8 mouse cellular contexts compared by ENCODE assay signal in genomic region chr11:48818346-48818745, GRCm38 (mm10). TPM values are rescaled to one million over a fixed set of nuclear protein-coding genes. Genes with fewer than 3 reads are reported as not detected.
DNase-seq lines count a peak whose midpoint lies in the region; ATAC-seq lines count a peak whose summit lies in the region.

No protein-coding gene starts in this region.

- H3K4me1 ChIP-seq in hindbrain, embryonic 15.5 days (replicated peaks): peaks cover 36% of the 10 kb centered on the region

- DNase-seq in R1 (ENCODE audit: low read depth, low spot score): peak; percentile 89
- peak; percentile 84 to 90 for DNase-seq in cerebellum, postnatal 25 days
- DNase-seq in frontal cortex, postnatal 36 days (ENCODE audit: low spot score in 2 of 2): peak; percentile 85 to 96
- DNase-seq in layer of hippocampus, postnatal 36 days: peak; percentile 72 to 82
- DNase-seq in lung, postnatal 25 days (ENCODE audit: low spot score): peak; percentile 91
- DNase-seq in retina, postnatal 1 day: peak; percentile 95
- DNase-seq in thymus, postnatal 4 days: peak; percentile 86

- no peaks in the 10 kb centered on the region; the same call in 1 of the 2 replicates for H3K36me3 ChIP-seq in hindbrain, embryonic 15.5 days

- peak overlapping the region; percentile 93 for H3K4me2 ChIP-seq in hindbrain, embryonic 15.5 days

- WGBS in hindbrain, embryonic 15.5 days: under 1% methylated on average over 16 of the region's 16 CpGs

- peak overlapping the region; percentile 78; the same call in 1 of the 2 replicates for H3K9ac ChIP-seq in hindbrain, embryonic 15.5 days

- H3K27ac ChIP-seq in hindbrain, embryonic 15.5 days (replicated peaks): peak overlapping the region; percentile 98

- no peak for ATAC-seq in hindbrain, embryonic 15.5 days (ENCODE audit: low FRiP score, low read depth)

- H3K4me3 ChIP-seq in hindbrain, embryonic 15.5 days: peak overlapping the region; percentile 70

- peaks cover 6% of the 10 kb centered on the region for H3K27me3 ChIP-seq in hindbrain, embryonic 15.5 days

- no peaks in the 10 kb centered on the region for H3K9me3 ChIP-seq in hindbrain, embryonic 15.5 days

RNA-seq across cellular contexts. Expression of gene Trim41, which starts 1.2 kb away (rescaled TPM):
- polyA plus RNA-seq in hindbrain, embryonic 15.5 days (2015; fragmentation: Nextera tagmentation; extraction: Ambion mirVana): 6.8 and 7.4 TPM in 2 replicates
- 10 to 100 TPM; 58.3 to 59.6 TPM for total RNA-seq in layer of hippocampus, postnatal 36 days (2021)

RNA-seq across cellular contexts. Expression of gene Trim7, which starts 7.6 kb away (rescaled TPM):
- polyA plus RNA-seq in hindbrain, embryonic 15.5 days (2015; fragmentation: Nextera tagmentation; extraction: Ambion mirVana): 3.1 and 3.7 TPM in 2 replicates
- 1 to 10 TPM; 1.6 to 2.5 TPM for total RNA-seq in layer of hippocampus, postnatal 36 days (2021)

RNA-seq across cellular contexts. Expression of gene Gm12184, which starts 8.1 kb away (rescaled TPM):
- polyA plus RNA-seq in hindbrain, embryonic 15.5 days (2015; fragmentation: Nextera tagmentation; extraction: Ambion mirVana): 3.8 and 4.7 TPM in 2 replicates
- 1 to 10 TPM in 1 of 2 experiments, under 1 TPM in 1; 0.40 to 1.3 TPM for total RNA-seq in layer of hippocampus, postnatal 36 days (2021)

RNA-seq across cellular contexts. Expression of gene Rack1, which starts 18.2 kb away (rescaled TPM):
- 361 and 362 TPM in 2 replicates for polyA plus RNA-seq in hindbrain, embryonic 15.5 days (2015; fragmentation: Nextera tagmentation; extraction: Ambion mirVana)
- total RNA-seq in layer of hippocampus, postnatal 36 days (2021): 100 to 1,000 TPM; 241 to 254 TPM

RNA-seq across cellular contexts. Expression of gene Irgm1, which starts 53.1 kb away (rescaled TPM):
- 3.5 and 5.2 TPM in 2 replicates for polyA plus RNA-seq in hindbrain, embryonic 15.5 days (2015; fragmentation: Nextera tagmentation; extraction: Ambion mirVana)
- 1 to 10 TPM; 3.2 to 4.3 TPM for total RNA-seq in layer of hippocampus, postnatal 36 days (2021)
